Mouse (Mus musculus): Measurements from ENCODE around the gene Htr3b.
"Not testable (repeated sequence)": the region's sequence is repeated elsewhere in the genome, so short reads cannot be mapped to it uniquely, and the experiment has no call there.

The Htr3b gene

GRCm38 (mm10) chr9:48964587-48965040 is at the start of gene Htr3b:
TSS of gene Htr3b (minus strand) at chr9:48964990.
- no peak for DNase-seq (ENCODE audit: low read depth, low spot score)

- no peak for DNase-seq (ENCODE audit: low read depth, low spot score)
Observed at GRCm38 (mm10) chr9:48999256-48999655, 34.5 kb upstream of the Htr3b start.

- DNase-seq (ENCODE audit: low read depth, low spot score) = no peak
Observed at GRCm38 (mm10) chr9:48995735-48996134, 30.9 kb upstream of the Htr3b start.

GRCm38 (mm10) chr9:48994779-48995178 is 30.0 kb upstream of the Htr3b start:
- DNase-seq (ENCODE audit: low read depth, low spot score) = no peak

- peak; percentile 29 for DNase-seq (ENCODE audit: low read depth, low spot score)
Observed at GRCm38 (mm10) chr9:48991671-48992070, 26.9 kb upstream of the Htr3b start.

- DNase-seq (ENCODE audit: low read depth, low spot score) = no peak
Observed at GRCm38 (mm10) chr9:48987201-48988101, 22.7 kb upstream of the Htr3b start.

- no peak for DNase-seq (ENCODE audit: low read depth, low spot score)
Observed at GRCm38 (mm10) chr9:48986616-48987141, 21.9 kb upstream of the Htr3b start.

GRCm38 (mm10) chr9:48985708-48986088 is 20.9 kb upstream of the Htr3b start:
- no peak for DNase-seq (ENCODE audit: low read depth, low spot score)

GRCm38 (mm10) chr9:48984845-48985707 is 20.3 kb upstream of the Htr3b start, which contains the start of gene Usp28:
TSS of gene Usp28 (plus strand) at chr9:48985375.
- DNase-seq (ENCODE audit: low read depth, low spot score) = peak; percentile 93

GRCm38 (mm10) chr9:48984320-48984844 is 19.6 kb upstream of the Htr3b start:
- no peak for DNase-seq (ENCODE audit: low read depth, low spot score)

- not testable (repeated sequence) for DNase-seq (ENCODE audit: low read depth, low spot score)
Observed at GRCm38 (mm10) chr9:48983801-48984200, 19.0 kb upstream of the Htr3b start.

GRCm38 (mm10) chr9:48981827-48982226 is 17.0 kb upstream of the Htr3b start:
- no peak for DNase-seq (ENCODE audit: low read depth, low spot score)

GRCm38 (mm10) chr9:48980781-48981180 is 16.0 kb upstream of the Htr3b start:
- DNase-seq (ENCODE audit: low read depth, low spot score) = no peak

- DNase-seq (ENCODE audit: low read depth, low spot score) = no peak
Observed at GRCm38 (mm10) chr9:48980371-48980770, 15.6 kb upstream of the Htr3b start.

- DNase-seq (ENCODE audit: low read depth, low spot score) = no peak
Observed at GRCm38 (mm10) chr9:48976661-48977355, 12.0 kb upstream of the Htr3b start.

- no peak for DNase-seq (ENCODE audit: low read depth, low spot score)
Observed at GRCm38 (mm10) chr9:48972494-48972893, 7.7 kb upstream of the Htr3b start.

GRCm38 (mm10) chr9:48962131-48962530 is 2.7 kb downstream of the Htr3b start:
- DNase-seq (ENCODE audit: low read depth, low spot score) = no peak

- no peak for DNase-seq (ENCODE audit: low read depth, low spot score)
Observed at GRCm38 (mm10) chr9:48961314-48961713, 3.5 kb downstream of the Htr3b start.

GRCm38 (mm10) chr9:48947565-48947964 is 17.2 kb downstream of the Htr3b start:
- DNase-seq (ENCODE audit: low read depth, low spot score) = no peak

GRCm38 (mm10) chr9:48942349-48942748 is 22.4 kb downstream of the Htr3b start:
- DNase-seq (ENCODE audit: low read depth, low spot score) = no peak

- DNase-seq (ENCODE audit: low read depth, low spot score) = no peak
Observed at GRCm38 (mm10) chr9:48929436-48929835, 35.4 kb downstream of the Htr3b start.
